Mouse (Mus musculus): ENCODE measurements around the gene Slc24a2.

DNA sequence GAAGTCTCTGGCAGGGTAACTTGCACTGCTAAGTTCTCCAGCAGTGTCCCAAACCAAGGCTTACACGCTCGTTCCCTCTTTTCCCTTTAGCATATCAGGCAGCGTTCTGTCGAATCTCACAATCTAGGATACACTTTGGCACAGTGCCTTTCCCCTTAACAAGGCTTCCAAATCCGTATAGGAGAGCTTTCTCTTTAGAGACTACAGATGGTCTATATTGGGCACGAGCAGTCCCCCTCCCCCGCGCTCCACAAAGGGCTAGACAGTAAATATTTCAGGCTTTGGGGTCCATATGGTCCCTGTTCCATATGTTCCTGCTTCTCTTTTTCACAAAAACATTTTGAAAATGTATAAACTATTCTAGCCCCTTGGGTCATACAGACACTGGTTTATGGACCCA lies 205.7 kb downstream of the Slc24a2 start:
- TF ChIP-seq POLR2A (IDR thresholded peaks at IDR 0.05; ENCODE audit: control insufficient read depth, extremely low read depth, insufficient read depth, low read length, poor library complexity) (no peak), CTCF (IDR thresholded peaks at IDR 0.05; ENCODE audit: borderline replicate concordance, control insufficient read depth, extremely low read depth, insufficient read depth, low read length, poor library complexity) (no peak)
